Mouse (Mus musculus) CH12.LX (cell line): ENCODE data around the gene Ctrb1.
"Not testable (repeated sequence)": the region's sequence is repeated elsewhere in the genome, so short reads cannot be mapped to it uniquely, and the experiment has no call there.

Experiments
- CTCF ChIP-seq, 2 experiments: IDR thresholded peaks in 1 of 2; conservative IDR thresholded peaks in 1 of 2; 2 replicates each; pipeline ENCODE4 v1.5.1; 2011 to 2012; ENCODE audit warnings: low read depth in 2 of 2, low read length in 2 of 2, improper control_type of control experiment in 1 of 2, inconsistent platforms in 1 of 2, mild to moderate bottlenecking in 1 of 2, moderate library complexity in 1 of 2
- POLR2A ChIP-seq: IDR thresholded peaks from 2 replicates; pipeline ENCODE4 v1.6.1; 2011; ENCODE audit warnings: low read depth, mild to moderate bottlenecking, improper control_type of control experiment, low read length
- POLR2AphosphoS2 ChIP-seq: IDR thresholded peaks from 2 replicates; pipeline ENCODE4 v1.6.1; 2011; ENCODE audit warnings: low read depth, low read length, improper control_type of control experiment
- RAD21 ChIP-seq: IDR thresholded peaks from 2 replicates; pipeline ENCODE4 v1.6.1; 2011; ENCODE audit warnings: low read depth, mild to moderate bottlenecking, low read length, improper control_type of control experiment, moderate library complexity
- USF1 ChIP-seq: IDR thresholded peaks from 2 replicates; pipeline ENCODE4 v1.6.1; 2014; ENCODE audit warnings: low read depth, mild to moderate bottlenecking, inconsistent platforms, low read length, improper control_type of control experiment

DNA sequence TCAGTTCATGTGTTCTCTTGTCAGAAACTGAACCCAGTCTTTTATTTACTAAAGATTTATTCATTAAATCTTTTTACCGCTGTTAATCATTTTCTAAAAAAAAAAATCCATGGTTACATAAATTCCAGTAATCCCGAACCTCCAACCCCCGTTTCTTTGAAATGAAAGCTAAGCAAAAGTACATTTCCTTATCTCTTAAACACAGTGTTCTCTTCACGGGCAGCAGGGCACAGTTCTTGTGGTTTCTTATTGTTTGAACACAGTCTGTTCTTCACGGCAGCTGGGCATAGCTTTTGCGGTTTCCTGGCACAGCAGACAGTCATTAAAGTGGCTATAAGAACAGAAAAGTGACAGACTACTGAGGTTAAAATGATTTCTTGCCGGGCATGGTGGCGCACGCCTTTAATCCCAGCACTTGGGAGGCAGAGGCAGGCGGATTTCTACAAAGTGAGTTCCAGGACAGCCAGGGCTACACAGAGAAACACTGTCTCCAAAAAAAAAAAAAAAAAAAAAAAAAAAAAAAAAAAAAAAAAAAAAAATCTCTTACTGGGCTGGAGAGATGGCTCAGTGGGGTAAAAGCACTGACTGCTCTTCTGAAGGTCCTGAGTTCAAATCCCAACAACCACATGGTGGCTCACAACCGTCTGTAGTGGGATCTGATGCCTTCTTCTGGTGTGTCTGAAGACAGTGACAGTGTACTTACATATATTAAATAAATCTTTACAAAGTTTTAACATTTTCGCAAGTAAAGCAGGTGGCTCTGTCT, 46.3 kb downstream of the Ctrb1 start:
- not testable (repeated sequence) for TF ChIP-seq POLR2AphosphoS2; USF1; CTCF (conservative IDR thresholded peaks at IDR 0.05 in 1 of 2, IDR thresholded peaks at IDR 0.05 in 1 of 2; ENCODE audit: low read depth in 2 of 2, low read length in 2 of 2); RAD21; POLR2A
